Mouse (Mus musculus) c-Kit-negative CD71-positive TER-119-positive erythroid progenitor cells, embryonic 14.5 days (primary cell): ENCODE data around the gene Rgs9.
A peak's percentile ranks its signal among the peaks of the same experiment; 100 is the strongest.
"Not testable (repeated sequence)": the region's sequence is repeated elsewhere in the genome, so short reads cannot be mapped to it uniquely, and the experiment has no call there.

Experiments
- DNase-seq: peaks from one replicate; pipeline ENCODE4 v3.0.0-alpha.2; 2013; ENCODE audit warnings: low read depth, low spot score

The Rgs9 gene

DNA sequence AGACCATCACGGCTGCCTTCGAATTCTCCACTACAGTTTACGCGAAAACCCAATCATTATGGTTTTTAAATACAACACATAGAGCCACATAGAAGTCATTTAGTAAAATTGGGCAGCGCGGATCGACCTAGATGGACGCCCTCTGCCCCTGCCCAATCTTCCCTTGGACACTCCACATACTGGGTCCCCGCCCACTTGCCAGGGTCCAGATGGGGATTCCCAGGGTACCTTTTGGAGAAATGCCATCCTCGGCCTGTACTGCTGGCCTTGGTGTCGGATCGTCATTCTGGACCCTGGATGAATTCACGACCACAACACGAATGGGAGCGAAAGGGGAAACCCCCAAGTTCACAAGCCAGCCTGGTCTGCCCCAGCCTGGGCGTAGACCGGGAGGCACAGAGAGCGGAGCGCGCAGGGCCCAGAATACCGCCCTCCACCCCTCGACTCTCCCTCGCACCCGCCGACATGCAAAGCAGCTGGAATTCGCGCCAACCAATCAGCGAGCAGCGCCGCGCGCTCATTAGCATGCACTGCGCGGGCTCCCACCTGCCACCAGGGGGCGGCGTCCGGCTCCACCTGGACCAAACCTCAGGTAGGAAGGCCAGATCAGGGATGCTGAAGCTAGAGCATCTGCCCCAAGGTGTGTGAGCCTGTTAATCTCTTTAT lies at the start of gene Rgs9:
Rgs9 (minus strand) TSS at position 420 of the 666 bp plus-strand sequence.
- peak; percentile 31 for DNase-seq

DNA sequence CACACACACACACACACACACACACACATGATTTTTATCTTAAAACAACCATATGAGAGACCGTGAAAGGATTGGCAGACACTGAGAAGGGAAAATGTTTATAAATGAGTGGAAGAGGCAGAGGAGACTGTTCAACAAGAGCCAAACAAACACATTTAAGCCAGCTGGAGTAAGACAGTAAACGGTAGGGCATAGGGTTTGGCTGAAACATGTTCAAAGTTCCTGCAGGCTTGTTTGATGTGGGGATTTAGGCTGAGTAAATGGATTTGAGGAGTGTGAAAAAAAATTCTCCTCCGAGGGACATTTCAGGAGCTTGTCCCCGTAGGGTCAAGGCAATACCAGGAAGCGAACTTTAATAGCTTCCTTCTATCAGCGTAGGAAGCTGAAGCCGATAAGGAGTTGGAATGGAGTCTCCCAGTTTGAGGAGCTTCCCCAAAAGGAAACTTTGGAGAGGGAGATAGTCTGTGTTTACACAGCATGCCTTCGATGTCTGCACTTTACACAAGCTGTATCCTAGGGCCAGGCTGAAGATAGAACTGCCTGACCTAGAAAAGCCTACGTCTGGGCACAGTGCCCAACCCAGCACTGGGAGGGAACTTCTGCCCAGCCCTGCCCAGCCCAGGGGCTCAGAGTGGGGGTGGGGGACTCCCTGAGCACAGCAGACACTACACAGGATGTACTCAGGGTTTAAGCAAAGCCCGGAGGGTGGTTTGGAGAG lies 49.5 kb upstream of the Rgs9 start:
- DNase-seq: no peak

DNA sequence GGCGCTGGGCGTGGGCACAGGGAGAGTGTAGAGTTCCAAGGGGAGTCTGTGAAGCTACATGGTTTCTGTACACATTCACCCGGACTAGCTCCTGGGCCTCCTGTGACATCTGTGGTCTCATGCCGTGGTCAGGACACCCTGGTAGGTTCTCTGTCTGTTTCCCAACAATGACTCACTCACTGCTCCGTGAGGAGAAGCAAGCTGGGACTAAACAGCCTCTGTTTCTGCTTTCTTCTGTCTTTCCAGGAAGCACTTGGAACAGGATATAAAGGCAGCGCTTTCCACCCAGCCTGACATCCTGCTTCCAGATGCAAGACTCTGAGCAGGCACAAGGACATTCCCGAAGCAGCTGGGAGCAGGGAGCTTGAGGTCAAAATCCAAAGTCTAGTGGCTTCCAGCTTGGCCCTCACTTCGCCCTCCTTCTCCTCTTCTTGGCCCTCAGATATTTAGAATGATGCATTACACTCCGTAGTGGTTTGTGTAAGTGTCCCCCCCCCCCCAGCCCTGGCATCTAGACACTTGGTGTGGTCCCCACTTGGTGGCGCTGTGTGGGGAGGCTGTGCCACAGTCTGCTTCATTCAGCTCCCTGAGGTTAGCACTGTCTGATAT lies 46.2 kb upstream of the Rgs9 start:
- DNase-seq: no peak

DNA sequence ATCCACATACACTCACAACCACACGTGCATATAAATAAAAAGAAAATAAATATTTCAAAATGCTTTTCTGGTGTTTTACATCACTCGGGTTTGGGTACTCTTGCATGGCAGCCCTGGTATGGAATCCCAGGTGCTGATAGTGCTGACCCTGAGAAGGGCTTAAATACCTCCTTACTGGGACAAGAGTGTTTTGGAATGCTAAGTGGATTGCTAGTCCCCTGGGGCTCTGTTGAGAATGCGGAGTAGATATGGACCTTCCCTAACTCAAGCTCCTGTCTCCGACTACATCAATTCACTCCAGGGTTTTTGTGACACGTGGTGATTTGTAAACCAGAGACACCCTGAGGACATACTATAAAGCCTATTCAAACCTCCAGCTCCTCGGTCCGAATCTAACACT lies 45.6 kb upstream of the Rgs9 start:
- DNase-seq: no peak

DNA sequence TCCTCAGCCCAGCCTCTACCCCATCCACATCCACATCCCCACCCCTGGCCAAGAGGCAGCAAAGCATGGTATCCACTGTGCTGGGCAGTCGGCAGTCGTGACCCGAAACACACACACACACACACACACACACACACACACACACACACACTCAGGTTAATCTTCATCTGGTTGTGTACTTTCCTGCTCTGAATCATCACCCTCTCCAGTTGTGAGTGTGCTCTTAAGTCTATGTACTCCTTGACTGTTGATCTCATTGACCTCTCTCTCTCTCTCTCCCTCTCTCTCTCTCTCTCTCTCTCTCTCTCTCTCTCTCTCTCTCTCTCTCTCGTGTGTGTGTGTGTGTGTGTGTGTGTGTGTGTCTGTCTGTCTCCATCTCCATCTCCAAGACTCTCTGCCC lies 44.7 kb upstream of the Rgs9 start:
- DNase-seq: not testable (repeated sequence)

DNA sequence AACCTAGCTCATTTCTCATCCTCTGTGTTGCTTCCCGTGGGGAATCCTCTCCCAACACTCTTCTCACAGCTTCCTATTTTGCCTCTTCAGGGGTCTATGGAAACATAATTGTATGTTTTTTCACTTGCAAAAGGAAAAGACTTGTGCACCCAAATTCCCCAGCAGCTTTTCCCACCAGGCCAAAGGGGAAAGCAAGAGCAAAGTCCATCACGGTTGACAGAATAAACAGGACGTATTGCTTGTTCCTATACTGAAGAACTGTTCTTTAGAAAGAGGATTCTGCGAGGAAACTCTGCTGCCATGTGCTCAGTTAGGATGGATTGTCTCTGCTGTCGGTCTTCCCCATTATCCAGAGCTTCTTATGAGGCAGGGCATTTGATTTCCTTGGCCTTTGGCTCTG lies 42.6 kb upstream of the Rgs9 start:
- DNase-seq: no peak

DNA sequence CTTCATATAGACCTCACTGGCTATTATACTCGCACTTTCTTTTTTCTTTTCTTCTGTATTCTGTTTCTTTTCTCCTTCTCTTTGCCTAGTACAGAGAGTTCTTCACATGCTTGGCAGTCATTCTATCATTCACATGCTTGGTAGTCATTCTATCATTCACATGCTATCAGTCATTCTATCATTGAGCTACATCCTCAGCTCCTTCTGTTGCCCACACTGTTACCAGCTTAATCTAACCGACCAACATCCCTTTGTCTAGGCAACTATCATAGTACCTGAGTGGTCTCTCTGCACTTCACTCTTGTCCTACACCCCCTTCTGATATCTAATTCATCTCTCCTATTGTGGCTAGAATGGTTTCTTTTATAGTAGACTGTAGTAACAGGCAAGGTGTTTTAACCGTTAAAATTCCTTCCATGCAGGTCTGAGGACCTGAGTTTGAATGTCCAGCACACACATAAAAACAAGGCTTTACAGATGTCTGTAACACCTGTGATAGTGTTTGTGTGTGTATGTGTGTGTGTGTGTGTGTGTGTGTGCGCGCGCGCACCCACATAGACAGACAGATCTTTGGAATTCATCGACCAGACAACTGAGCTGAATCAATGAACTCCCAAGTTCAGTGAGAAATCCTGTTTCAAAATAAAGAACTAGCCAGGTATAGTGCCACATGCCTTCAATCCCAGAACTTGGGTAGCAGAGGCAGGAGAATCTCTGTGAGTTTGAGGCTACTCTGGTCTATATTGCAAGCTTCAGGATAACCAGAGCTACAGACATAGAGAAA lies 41.4 kb upstream of the Rgs9 start:
- DNase-seq: no peak

DNA sequence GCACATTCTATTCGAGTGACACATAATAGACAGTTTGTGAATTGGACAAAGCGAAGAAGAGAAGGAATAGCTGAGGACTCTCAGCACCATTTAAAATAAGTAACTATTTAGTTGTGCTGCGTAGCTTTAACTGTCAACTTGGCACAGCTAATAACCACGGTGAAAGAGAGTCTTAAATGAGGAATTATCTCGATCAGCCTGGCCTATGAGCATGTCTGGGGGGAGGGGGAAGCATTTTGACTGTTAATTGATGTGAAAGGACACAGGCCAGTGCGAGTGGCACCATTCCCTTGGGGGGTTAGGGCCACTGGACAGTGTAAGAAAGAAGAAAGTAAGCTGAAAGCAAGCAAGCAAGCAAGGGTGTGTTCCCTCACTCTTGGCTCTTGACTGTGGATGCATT lies 38.0 kb upstream of the Rgs9 start:
- no peak for DNase-seq

DNA sequence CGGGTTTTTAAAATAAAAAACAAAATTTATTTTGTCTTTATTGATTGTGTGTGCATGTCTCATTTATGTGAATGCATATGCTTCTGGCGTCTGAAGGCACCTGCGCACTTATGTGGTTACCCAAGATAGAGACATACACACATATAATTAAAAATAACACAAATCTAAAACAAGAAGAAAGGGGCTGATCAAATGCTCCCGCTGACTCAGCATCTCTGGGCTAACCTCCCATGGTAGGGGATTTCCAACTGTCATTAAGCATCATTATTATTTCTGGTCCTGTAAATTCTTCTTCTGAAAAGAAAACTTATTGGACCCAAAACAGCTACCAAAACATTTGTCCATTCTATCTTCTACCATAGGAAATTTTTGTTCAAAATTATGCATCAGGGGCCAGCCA lies 36.8 kb upstream of the Rgs9 start:
- DNase-seq: no peak

DNA sequence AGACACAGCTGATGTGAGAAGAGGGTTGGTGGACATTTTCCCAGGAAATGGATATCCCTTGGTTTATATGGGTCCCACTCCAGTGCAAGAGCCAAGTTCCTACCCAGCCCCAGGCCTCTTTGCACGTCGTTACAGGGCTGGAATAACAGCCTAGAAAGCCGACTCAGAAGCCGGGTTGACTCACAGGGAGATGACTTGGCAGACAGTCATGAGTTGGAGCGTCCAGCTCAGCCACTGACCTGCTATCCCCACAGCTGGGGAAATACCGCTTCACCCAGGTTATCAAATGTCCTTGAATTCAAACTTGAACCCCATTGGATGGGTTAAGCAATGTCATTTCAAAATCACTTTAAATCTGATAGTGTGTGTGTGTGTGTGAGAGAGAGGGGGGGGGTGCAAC lies 34.8 kb upstream of the Rgs9 start:
- no peak for DNase-seq

DNA sequence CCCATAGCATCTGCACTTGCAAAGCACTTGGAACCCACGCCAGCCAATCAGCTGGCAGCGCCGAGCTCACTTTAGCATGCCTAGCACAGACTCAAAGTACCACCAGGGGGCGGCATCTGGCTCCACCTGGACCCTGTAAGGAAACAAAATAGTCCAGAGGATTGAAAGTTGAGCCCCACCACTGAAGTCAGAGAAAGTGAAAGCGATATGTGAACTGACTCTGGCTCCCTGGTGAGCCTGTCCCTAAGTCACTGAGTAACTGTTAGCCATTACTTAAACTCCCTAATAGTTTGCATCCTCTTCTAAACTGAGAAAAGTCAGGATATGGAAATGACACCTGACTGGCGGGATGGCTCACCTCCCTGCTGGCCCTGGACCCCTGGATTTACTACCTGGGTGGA lies 33.5 kb upstream of the Rgs9 start:
- peak; percentile 71 for DNase-seq

DNA sequence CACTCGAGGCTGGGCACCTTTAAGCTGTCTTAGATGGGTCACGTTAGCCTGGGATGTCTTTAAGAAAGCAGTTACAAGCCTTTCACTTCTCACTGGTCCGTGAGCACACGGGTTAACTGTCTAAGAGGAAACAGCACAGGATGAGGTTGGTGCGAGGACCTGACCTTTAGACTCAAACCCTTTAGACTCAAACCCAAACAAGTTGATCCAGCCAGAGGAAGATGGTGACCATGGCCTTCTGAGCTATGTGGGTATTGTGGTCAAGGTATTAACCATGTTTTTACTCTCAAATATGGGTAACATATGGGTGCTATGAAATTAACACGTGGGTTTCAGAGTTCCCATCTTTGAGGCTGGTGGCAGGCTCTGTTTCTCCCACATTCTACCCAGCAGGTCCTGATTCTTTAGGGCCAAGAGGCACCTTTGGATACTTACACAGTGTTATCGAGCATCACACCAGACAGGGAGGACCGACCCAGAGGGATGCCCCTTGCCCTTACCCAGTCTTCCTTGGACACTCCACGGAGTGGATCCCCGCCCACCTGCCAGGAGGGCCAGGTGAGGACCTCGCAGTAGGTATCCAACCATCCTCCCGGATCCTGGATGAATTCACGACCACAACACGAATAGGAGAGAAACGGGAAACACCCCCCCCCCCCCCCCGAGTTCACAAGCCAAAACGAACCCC lies 32.9 kb upstream of the Rgs9 start:
- no peak for DNase-seq

DNA sequence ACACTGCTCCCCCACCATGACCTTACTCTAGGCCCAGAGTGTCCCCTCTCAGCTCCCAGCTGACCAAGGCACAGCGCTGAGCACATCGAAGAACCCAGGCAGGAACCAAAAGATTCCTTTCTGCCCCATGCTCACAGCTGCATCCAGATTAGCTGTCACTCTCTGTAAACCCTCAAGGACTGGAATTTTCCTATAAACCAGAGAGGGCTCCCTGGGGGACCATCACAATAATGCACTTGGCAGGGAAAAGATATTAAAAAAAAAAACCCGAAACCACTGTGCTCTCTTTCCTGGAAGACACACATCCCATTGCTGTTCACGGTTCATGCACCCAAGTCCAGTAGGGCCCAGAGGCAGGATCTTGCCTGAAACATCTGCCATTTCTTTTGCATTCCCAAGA lies 31.4 kb upstream of the Rgs9 start:
- DNase-seq: no peak

DNA sequence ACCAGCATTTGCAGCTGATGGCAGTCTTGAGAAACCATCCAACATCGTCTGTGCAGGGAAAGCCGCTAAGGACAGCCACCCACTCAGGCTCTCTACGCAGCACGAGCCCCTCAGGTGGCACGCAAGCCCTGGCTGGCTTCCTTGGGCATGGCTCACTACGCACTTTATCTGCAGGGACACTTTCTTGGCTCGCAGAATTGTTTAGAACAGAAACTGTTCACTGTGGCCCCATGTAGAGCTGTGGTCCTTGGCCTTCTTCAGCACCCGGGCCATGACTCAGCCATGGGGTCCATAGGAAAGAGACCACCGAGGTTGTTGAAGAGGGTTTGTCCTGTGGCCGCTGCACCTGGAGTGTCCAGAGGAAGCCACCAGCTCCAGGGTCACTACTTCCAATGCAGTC lies 30.0 kb upstream of the Rgs9 start:
- no peak for DNase-seq

DNA sequence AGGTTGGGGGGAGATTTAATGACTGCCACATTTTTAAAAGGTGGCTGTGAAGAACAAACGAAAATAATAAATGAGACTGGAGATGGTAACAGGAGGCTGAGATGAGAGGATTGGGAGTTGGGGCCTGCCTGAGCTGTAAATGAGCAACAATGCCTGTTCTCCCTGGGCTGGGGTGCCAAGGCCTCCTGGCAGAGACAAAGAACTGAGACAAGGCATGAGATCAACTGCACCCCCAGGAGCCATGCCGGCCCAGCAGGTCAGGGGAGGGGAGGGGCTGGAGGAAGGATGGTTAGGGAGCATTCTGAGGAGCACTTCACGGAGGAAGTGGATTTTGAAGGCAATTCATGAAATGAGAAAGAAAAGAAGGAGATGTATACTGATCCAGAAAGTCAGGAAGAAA lies 29.5 kb upstream of the Rgs9 start:
- DNase-seq: no peak

DNA sequence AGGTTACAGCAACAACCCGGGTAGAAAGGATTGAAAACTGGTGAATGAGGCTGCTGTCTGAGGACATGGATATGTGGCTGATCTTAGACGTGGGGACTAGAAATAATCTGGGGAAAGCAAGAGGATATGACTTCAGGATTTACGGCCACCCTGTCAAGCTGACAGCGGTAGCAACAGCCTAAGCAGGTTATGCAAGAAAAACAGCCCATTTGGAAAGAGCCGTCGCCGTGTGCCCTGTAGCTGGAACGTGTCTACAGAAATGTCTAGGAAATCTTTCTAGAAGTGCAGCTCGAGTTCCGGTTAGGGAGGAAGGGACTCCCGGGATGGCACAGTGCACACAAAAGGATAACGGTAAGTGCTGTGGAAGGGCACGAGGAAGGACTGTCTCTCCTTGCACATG lies 28.3 kb upstream of the Rgs9 start:
- no peak for DNase-seq

DNA sequence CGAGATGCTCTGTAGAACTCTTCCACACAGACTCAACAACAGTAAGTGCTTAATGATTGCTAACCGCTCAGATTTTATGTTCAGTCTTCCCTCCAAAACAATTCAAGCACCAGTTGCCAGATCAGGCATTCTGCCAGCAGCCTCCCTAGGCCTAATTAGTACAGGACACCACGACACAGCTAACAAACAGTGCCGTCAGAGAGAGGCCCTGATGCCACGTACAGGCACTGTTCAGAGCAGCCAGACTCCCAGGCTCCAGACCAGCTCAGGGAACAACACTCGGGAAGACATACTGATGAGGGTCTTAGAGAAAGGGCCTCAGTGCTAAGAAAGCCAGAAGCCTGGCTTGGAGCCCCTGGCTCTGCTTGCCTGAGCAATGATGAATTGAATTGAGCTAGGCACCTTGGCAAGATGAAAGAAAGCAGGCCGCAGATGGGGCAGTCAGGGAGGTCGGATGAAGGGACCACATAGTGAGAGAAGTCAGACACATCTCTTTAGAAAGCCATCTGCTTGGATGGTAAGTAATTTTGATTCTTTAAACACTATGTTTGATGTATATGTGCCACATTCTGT lies 22.5 kb upstream of the Rgs9 start:
- no peak for DNase-seq

DNA sequence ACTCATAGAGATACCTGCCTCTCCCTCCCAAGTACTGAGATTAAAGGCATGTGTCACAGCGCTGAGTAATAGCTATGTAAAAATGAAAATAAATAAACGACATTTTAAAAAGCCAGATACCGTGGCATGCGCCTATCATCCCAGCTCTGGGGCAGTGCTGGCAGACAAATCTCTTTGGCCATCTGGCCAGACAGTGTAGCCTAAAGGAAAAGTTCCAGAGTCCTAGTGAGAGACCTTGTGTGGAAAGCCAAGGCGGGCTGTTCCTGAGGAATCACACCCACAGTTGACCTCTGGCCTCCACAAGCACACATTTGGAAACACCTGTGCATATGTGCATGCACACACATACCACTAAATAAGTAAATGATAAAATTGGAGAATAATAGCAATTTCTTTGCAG lies 22.0 kb upstream of the Rgs9 start:
- no peak for DNase-seq

DNA sequence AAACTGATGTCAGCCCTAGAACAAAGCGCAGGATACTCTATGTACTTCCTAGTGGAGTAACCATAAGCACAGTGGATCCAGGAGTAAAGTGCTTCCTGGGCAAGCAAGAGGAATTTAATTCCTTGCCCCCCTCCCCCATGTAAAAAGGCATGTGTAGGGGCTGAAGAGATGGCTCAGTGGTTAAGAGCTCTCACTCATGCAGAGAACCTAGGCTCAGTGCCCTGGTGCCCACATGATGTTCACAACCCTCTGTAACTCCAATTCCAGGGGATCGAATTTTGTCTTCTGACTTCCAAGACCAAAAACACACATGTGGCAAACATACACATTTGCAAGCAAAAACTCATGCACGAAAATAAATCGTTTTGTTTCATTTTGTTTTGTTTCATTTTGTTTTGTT lies 21.5 kb upstream of the Rgs9 start:
- no peak for DNase-seq

DNA sequence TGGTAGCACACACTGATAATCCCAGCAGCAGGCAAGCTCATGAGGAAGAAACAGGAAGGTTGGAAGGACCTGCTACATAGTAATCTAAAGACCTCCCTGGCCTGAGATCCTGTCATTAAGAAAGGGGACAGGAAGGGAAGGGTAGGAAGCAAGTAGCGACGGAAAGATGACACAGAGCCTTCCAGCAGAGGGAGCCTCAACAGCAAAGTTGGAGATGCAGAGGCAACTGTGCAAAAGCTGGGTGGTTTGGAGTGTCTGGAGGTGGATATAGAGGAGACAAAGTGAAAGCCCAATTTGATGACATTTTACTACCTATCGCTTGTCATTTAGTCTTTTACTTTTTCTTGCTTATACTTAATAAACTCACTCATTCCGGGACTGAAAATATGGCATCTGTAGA lies 19.0 kb upstream of the Rgs9 start:
- no peak for DNase-seq

DNA sequence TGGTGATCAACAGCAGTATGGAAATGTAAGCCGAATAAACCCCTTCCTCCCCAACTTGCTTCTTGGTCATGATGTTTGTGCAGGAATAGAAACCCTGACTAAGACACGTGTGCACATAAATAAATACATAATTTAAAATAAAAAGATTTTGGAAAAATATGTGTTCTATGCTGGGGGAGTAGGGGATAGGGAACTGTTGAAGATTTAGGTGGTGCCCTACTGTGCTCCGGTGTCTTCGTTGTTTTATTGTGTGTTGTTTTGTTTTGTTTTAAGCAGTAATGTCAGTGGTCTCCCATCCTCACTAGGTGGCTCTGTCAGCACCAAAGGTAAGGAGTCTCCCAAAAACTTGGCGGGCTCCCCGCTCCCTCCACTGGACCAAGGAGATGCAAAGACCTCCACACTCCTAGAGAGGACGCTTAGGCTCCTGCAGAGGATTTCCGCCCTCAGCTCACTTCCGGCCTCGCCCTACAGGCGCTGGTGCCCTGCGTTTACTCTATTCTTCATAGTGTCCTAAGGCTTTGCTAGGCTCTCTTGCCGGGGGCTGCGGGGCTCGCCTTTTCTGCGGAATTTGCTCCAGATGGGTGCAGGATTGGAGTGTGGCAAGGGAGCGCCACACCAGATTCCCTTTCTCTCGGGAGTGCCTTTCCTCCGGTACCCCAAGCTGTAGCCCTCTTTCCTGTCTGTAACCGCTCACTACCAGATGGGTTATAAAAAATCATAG lies 14.1 kb upstream of the Rgs9 start:
- no peak for DNase-seq
